Mouse (Mus musculus): Measurements from ENCODE around the gene Ptprd. TPM values are rescaled to one million over a fixed set of nuclear protein-coding genes. Genes with fewer than 3 reads are reported as not detected.
"Not testable (repeated sequence)": the region's sequence is repeated elsewhere in the genome, so short reads cannot be mapped to it uniquely, and the experiment has no call there.

The Ptprd gene
- polyA plus RNA-seq, 2 experiments from 2014 or later = not detected

DNA sequence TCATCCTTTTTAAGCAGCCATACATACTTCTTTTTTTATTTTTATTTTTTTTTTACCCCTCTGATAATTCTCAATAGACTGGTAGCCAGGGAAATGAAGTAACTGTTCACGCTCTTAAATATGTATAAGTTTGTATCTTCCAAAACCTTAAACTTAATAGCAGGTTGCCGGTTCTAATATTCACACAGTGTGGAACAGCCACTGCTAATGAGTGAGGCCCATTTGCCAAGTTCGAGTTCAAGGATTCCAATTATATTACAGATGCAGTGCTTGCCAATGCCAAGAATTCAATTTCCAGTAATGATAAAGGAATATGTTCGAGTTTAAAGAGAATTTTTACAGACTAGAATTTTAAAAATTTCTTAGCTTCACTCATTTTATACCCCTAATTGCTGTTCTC, 322.3 kb downstream of the Ptprd start:
- no peak for ATAC-seq

DNA sequence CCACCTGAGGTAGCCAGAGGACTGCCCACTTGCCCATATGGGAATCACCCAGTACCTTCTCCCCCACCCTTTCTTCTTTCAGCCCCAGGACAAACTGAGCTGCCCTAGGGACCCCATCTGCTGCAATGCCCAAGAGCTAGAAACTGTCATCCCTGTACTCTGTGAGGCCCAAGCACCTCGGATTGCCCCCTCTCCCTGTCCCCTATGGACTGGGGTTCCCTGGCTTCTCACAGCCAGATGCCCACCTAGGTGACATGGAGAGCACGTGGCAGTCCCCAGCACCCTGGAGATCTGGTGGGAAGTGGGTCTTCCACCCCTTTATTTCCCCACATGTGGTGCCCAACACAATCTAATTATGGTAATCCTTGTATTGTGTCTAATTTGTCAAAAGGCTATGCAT, 331.5 kb downstream of the Ptprd start:
- no peak for ATAC-seq

DNA sequence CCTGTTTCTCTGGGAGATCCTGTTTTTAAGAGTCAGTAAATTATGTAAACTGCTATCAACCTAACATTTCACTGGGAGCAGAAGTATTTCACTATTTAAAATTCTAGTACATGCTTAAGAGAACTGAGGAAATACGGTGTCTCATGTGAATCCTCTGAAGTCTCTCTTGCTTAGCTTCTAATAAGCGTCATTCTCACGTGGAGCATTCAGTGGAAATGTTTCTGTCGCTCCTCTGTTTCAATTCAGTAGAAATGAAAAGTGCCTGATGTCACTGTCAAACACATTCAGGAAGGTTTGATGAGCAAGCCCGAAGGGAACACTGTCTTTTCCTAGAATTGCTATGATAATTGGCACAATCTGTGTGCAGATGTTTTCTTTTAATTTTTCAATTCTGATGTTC, 350.5 kb downstream of the Ptprd start:
- ATAC-seq = no peak

DNA sequence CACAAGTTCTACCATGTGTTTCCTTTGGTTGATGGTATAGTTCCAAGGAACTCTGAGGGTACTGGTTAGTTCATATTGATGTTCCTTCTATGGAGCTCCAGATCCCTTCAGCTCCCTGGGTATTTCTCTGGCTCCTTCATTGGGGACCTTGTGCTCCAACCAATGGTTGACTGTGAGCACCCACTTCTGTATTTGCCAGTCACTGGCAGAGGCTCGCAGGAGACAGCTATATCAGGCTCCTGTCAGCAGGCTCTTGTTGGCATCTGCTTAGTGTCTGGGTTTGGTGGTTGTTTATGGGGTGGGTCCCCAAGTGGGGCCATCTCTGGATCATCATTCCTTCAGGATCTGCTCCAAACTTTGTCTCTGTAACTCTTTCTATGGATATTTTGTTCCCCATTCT, 414.4 kb downstream of the Ptprd start:
- not testable (repeated sequence) for ATAC-seq

DNA sequence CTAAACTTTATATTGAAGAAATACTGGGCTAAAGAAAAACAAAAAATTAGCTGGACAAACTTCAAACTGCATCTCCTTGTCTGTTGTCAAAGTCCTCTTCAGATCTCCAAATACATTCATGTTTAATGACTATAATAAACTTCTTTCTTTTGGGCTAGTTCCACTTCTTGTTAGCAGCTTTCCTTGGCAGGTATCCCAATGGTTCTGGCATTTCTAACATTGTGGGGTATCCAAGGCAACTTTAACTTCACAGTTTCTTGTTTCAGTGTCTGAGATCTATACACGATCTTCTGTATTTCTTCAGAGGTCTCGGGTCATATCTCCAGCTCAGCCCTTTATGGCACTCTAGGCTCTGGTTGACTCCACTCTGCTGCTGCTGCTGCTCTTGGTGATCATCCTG, 434.5 kb downstream of the Ptprd start:
- ATAC-seq = no peak

DNA sequence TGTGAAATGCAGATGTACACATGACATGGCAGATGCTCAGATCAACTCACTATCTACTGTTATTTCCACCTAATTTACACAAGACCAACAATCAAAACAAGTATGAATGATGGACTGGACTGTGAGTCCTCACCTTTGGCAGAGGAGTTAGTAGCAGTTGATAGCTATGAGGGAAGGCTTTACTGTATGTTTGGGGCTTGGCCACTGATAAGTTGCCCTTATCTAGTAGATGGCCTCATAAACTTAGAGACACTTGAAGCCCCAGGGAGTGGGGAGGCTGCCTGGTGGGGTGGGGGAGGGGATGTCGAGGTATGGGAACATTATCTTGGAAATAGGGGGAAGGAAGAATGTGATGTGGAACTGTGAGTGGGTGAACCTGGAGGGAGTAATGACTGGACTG, 448.0 kb downstream of the Ptprd start:
- no peak for ATAC-seq

DNA sequence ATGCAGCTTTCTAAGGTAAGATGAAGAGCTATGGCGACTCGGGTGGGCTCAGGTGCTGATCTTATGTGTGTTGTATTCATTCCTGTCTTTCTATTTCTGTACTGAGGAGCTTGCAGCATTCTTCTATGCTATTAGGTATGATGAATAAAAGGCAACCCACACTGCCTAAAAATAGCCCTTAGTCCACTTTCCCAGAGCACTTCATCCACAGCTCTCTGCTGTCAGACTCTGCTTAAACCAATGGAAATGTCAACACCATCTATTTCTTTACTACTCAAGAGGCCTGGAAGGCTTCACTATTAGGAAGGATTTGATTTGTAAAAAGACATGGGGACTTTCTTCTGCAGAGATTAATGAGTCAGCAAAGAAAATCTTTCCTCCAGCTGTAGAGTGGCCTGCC, 468.4 kb downstream of the Ptprd start:
- no peak for ATAC-seq

DNA sequence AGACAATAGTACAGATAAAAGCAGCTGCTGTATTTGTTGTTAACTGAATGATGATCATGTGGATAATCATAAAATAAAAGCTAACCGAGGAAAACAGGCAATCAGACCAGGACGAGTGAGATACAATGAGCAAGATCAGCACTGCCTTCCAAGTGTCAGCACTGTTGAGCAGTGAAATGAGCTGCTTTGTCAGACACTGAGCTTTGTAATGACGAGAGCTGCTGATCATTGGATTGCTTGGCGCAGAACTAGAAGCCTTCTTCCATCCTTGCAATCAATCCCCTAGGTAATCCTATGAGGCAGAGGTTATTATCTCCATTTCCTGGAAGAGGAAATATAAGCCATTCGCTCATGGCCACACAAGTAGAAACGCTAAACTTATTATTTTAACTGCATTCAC, 489.9 kb downstream of the Ptprd start:
- ATAC-seq = no peak

DNA sequence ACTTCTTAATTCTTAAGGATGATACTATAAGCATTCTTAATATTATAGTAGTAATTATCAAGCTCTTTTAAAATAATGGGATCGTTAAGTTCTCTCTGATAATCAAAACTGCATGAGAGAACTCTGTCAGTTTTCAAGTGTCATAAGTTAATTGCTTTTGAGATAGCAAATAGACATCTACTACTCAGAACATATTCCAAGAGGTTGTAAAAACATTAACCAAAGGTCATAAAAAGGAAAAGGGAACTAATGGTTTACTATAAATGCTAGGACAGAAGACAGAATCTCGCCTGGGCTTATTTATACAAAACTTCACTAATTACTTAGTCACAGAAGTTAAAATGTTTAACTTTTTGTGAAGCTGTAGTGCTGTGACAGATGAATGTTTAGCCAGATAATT, 494.0 kb downstream of the Ptprd start:
- no peak for ATAC-seq

DNA sequence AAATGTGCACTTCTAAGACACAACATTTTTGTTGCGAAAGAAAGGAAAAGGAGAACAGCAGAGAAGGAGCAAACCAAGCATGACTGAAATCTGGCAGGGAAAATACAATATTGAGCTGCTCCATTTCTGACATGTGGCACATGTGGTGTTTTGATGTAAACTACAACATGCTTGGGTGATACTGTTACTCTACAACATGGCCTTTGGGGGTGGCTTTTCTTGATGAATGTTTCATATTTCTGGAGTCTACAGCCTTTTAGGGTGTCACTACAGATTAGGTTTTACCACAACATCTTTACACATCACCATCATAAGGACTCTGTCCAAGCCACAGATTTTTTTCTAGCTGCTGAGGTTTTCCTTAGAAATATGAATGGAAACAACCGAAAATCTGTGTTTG, 501.5 kb downstream of the Ptprd start:
- ATAC-seq = no peak

DNA sequence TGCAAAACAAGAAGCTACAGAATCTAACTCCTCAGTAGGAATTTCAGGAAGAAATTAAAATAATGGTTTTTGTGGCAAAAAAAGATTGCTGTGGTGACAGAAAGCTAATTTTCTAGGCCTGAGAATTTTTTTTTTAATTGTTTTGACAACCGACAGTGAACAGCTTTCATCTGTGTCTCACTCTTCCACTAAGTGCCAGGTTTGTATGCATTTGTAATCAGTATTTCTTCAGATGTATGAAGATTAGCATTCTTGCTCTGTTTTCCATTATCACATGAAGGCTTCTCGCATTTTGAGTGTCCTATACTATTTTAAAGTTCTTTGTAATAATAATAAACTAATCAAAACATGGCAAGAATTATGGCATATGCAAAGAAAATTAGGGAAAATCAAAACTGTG, 513.5 kb downstream of the Ptprd start:
- no peak for ATAC-seq

DNA sequence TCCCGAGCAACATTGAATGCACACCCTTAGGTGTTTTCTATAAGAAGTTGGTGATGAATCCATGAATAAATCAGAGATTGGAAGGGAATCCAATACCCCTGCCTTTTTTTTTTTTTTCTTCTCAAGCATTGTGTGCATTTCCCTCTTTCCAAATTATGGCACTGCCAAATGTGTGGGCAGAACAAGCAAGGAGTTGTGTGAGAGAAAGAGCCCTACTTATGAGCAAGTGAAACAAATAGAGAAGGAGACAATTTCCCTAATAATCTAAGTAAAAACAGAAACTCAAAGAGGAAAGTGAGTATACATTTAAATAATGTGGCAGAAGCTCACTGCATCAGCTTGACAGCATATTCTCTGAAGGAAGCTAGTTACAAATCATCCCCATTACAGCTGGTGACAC, 536.0 kb downstream of the Ptprd start:
- ATAC-seq = no peak

DNA sequence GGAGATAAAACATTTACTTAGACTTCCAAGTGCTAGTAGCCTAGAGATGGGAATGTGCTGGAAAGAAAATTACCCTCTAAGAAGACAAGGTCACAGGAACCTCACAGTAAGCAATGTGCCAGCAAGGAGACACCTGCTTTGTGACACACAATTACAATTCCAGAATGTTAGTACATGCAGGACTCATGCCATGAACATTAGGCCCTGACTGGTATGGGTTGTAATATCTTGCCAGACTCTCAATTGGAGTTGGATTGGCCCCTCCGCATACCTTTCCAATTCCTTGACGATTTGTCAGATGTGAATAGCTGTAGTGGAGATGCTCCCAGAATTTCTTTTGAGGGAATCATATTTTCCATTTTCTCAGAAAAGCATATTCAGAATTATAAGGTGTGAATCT, 547.0 kb downstream of the Ptprd start:
- no peak for ATAC-seq

DNA sequence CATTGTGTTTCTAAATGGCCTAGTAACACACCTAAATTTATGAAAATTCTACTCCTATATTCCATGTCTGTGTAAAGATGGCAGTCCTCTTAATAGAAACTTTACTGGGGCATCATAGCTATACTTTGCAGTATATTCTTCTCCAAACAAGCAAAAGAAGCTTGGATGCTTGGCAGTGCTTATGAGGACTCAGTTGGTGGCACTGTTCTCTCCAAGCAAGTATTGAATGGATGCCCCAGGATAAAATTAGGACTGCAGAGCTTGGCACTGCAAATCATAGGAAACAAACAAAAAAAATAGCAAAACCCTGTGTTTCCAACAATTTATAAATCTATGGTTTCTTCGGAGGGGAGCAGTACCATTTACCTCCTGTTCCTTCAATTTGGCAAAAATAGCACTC, 549.5 kb downstream of the Ptprd start:
- no peak for ATAC-seq

DNA sequence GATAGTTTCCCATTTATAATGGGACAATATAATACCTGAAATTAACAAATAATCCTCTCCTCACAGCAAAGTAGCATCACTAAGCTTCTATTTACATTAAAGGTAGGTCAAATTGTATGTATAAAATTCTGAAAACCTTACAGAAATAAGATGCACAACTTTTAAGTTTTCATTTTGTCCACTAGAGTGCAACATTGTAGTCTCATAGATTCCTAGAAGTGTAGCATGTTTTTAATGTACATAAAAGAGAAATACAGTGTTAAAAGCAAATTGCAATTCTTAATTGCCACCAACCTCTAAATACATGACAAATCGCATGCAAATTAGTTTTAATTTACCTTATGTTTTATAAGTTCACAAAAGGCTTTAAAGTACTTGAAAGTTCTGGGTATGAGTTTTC, 556.1 kb downstream of the Ptprd start:
- ATAC-seq = no peak

DNA sequence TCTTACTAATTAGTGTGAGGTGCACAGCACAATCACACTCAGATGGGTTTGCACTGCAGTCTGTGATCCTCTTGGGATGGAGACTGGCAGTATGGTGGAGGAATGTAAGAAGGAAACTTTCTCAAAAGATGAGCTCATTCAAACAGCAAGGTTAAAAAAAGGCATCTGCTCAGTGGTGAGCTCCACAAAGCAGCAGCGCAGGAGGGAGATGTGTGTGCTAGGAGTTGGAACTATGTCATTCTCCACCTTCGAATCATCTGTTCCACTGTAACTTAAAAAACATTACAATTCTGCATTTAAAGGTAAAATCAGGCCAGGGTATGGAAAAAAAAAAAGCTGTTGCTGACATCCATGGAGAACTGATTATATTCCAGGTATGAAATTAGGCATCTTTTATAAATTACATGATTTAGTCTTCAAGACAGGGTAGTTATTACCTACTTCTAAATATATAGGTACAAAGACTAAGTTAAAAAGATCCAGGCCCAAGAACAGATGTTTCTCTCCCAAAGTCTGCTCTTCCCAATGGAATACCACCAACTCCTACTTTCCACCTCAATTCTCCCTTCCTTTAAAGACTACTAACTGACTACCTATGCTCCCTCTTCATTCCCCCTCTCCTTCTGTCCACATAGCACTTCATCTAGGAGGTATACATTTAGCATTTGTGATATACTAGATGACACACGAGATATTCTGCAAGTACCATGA, 562.0 kb downstream of the Ptprd start:
- no peak for ATAC-seq

DNA sequence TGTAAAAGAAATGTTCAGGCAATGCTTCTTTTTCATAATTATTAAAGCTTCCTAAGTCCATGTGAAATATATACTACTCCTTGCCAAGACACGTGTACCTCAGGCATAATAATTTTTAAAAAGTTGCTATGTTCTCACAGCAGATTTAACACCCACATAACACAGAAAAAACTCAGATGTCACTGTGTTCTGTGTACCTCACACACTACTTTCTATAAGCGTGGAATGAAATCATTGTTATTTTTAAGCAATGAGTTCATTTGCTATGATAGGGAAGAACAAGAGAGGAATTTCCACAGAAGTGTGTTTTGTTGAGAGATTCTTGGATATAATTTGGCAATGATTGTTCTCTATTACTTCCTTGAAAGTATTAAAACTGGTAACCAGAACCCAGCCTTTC, 562.9 kb downstream of the Ptprd start:
- ATAC-seq = no peak

DNA sequence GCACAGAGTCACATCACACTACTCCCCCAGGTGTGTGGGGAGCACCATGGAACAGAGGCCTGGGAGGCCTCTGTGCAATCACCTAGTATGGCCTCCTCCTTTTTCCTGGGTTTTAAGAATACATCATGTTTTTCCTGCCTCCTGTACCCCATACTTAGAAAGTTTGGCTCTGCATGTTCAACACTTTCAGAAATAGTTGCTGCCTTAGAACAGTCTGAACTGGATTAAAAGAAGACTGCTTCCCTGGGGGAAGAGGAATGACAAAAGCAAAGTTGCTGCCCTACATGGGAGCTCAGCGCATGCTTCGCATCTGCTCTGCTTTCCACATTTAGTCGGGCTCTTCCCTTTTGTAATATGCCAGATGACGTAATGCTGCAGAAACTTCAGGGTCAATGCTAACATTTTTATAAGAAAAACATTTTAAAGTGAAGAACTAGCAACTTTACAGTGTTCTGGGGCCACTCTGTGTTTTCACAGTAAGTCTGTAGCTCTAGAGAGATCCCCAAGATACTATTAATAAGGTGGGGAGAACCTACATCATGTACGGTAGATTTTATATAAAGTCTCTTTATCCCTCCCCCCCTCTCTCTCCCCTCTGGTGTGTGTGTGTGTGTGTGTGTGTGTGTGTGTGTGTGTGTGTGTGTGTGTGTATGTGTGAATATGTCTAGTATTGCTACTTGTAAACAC, 564.2 kb downstream of the Ptprd start:
- ATAC-seq = no peak

DNA sequence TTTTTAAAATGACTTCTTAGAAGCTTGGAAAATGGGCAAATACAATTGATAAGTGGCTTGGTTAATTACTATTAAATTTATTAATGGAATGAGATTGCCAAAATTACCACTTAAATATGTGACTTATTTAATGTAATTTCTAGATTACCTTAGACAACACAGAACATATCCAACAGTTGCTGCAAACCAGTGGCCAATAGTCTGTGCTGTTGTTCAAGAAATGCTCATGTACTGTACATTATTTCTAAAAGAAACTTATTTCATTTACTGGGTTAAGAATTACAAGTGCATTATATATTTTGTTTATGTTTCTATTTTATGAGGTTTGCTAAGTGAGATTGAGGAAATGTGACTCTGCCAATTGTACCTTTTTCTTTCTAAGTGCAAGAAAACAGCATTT, 567.3 kb downstream of the Ptprd start:
- no peak for ATAC-seq

DNA sequence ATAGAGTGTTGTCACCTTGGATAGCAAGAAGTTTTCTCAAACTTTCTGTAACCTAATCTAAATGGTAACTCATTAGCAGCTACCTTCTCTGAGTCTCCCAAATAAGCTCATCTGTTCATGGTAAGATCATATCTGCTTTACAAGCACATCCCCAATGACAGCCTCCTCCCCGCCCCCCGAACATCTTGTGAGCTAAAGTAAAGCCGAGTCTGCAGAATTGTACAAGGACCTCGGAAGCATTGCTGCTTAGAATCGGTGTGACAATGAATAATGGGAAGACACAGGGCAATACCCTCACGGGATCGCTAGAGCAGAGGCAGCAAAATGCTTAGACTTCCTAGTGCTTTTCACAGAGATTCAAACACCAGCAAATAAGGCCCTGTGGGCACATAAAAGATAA, 571.7 kb downstream of the Ptprd start:
- ATAC-seq = no peak

DNA sequence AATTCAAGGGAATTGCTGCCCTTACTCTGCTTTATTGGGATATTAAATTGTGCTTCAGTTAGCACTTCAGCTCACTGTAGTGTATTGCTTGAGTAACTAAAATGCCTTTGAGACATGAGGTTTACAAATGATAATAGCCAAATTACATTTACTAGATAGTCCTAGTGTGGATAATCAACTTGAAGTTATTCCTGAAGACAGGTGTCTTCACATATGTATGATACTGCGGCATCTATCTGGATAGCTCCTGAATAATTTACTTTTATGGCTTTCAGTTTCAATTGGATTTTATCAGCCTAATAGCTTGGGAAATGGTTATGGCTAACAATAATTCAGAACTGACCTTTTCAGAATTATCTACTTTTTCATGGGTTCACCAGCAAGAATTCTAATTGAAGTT, 598.6 kb downstream of the Ptprd start:
- no peak for ATAC-seq

DNA sequence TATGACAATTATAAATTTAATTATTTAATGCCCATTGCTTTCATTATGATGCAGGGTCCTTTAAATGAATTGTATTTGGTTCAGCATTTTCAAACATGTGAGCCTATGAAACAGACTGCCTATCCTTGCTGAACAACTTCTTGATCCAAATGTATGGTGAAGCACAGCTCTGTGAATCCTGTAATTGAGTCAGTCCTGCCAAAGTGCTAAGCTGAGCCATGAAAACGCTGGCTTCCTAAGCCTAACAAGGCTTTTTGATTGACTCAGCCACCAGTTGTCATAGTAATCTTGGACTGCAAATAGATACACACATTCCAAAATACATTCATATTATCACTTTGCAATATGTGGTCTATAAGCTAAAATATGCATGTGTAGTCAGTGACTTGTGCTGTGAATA, 625.1 kb downstream of the Ptprd start:
- ATAC-seq = no peak

DNA sequence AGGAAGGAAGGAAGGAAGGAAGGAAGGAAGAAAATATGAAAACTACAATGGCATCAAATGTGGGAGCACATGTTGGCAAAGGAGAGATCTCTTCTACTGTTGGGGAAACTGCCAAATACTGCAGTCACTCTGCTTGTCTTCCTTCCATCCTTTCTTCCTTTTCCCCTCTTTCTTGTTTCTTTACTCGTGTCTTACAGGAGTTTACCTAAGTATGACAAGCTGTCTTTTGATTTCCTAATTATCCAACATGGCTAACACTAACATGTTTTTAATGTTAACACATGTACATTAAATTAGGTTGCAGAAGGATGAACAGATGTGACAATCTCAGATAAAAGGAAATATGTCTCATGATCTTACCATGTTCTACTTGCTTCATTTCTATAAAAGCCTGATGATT, 625.5 kb downstream of the Ptprd start:
- ATAC-seq = no peak

DNA sequence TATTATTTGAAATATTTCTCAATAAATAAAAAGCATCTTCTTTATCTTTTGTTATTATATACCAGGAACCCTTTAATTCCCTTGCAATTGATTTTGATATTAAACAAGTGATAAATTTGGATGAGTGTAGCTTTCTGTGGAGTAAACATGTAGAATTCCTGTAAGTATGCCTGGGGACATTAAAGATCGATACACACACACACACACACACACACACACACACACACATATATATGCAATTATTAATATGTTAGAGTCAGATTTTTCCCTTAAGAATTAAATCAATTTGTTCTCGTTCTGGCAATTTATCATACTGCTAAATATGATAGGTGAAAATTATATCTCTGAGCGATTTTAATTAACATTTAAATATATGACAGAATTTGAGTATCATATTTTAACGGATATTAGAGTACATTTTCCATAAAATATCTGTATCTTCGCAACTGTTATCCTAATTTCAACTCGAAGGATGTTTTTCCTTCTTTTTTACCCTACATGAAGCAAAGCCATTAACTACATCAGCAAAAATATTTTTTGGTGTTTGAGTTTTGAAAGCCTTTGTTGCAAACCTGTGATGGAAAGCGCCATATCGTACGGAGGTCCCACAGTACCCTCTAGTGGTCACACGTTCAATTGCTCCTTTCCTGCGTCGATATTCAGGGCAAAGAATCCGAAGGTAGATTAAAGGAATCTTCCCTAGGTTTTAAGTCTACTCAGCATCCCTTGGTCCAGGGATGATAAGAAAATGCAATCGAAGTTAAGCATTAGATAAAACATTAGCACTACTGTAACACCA, 653.2 kb downstream of the Ptprd start:
- ATAC-seq = no peak
